Mouse (Mus musculus) neural tube, embryonic 15.5 days (tissue): ENCODE data around the gene Hoxc4. TPM values are rescaled to one million over a fixed set of nuclear protein-coding genes. Genes with fewer than 3 reads are reported as not detected.

Experiments
- ATAC-seq: fragments of 200-750 bp; cut with Nextera tagmentation; 2 replicates; pipeline ENCODE4 v1.8.0; 2017; ENCODE audit warnings: mild to moderate bottlenecking, moderate TSS enrichment, moderate library complexity; ENCODE audit not compliant: low FRiP score
- H3K27ac ChIP-seq: fragments of 300-500 bp; sonication (generic); replicated peaks from 2 replicates; pipeline ENCODE4 v1.5.1; 2015; ENCODE audit warnings: mild to moderate bottlenecking, inconsistent platforms
- H3K27me3 ChIP-seq: fragments of 300-500 bp; sonication (generic); replicated peaks from 2 replicates; pipeline ENCODE4 v1.6.1; 2015; ENCODE audit warnings: inconsistent platforms
- H3K36me3 ChIP-seq: fragments of 300-500 bp; sonication (generic); 2 replicates; pipeline ENCODE4 v1.6.1; 2015; ENCODE audit warnings: inconsistent platforms
- H3K4me1 ChIP-seq: fragments of 300-500 bp; sonication (generic); 2 replicates; pipeline ENCODE4 v1.6.1; 2015; ENCODE audit warnings: inconsistent platforms
- H3K4me2 ChIP-seq: fragments of 300-500 bp; sonication (generic); 2 replicates; pipeline ENCODE4 v1.6.1; 2015; ENCODE audit warnings: inconsistent platforms, mild to moderate bottlenecking, moderate library complexity
- H3K4me3 ChIP-seq: fragments of 300-500 bp; sonication (generic); replicated peaks from 2 replicates; pipeline ENCODE4 v1.5.1; 2015; ENCODE audit warnings: mild to moderate bottlenecking, inconsistent platforms
- H3K9ac ChIP-seq: fragments of 300-500 bp; sonication (generic); replicated peaks from 2 replicates; pipeline ENCODE4 v1.6.1; 2015; ENCODE audit warnings: mild to moderate bottlenecking, inconsistent platforms
- H3K9me3 ChIP-seq: fragments of 300-500 bp; sonication (generic); replicated peaks from 2 replicates; pipeline ENCODE4 v1.6.1; 2016; ENCODE audit warnings: inconsistent platforms
- WGBS: fragments of 180-500 bp; shearing (Covaris S2); methylation state at CpG from one replicate; pipeline ENCODE4 v1.1.7; 2015; ENCODE audit warnings: mixed read lengths; 5-methylcytosine and 5-hydroxymethylcytosine counted together
- polyA plus RNA-seq: library from polyadenylated mRNA; unstranded; fragments of >200 nt; fragmentation: Nextera tagmentation; extraction: Ambion mirVana; gene quantifications from 2 replicates; pipeline ENCODE4 v1.2.1, GENCODE M21; 2015

Hoxc4 gene
- polyA plus RNA-seq, 1 experiment from 2014 or later, result 48.6 TPM

DNA sequence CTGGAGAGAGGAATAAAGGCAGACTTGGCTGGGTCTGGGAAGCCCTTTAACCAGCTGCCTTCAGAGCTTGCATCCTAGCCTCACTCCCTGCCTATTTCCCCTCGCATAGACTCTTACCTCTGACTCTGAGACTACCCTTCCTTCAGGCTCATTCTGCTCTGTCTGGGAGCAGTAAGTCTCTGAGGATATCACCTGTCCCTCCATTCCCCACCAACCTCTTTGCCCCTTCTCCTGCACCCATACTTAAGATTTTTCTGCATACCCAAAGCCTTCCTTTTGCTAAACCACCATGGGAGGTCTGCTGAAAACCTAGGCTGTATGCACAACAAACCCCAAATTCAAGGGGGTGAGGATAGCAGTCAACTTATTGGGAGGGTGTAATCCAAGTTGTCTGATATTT is 38.8 kb upstream of the Hoxc4 start:
- Histone ChIP-seq H3K27me3 (peaks cover 14% of the 10 kb centered on the region; the same call in 1 of the 2 replicates), H3K9me3 (no peaks in the 10 kb centered on the region), H3K4me2 (peak overlapping the region; percentile 70), H3K9ac (peak overlapping the region; percentile 93), H3K36me3 (no peaks in the 10 kb centered on the region), H3K27ac (peak overlapping the region; percentile 95), H3K4me3 (peak overlapping the region; percentile 64), H3K4me1 (peaks cover 44% of the 10 kb centered on the region)
- 12% methylated on average over 1 of the region's 1 CpGs for WGBS
- no peak for ATAC-seq

DNA sequence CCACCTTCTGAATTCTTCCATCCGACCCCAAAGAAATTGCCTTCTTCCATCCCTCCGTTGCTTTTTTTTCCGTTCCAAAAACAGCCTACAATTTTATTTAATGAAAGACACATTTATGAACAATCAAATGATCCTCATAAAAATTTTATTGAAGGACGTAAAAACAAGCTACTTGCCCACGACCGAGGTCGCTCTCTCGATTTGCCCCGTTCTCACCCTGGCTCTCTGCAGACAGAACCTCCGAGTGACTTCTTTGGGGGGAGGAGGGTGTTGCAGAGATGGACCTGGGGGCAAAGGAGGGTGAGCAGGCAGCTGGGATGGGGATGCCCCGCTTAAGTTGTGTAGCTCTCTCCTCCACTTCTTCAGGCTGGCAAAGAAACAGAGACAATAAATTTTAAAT is 38.4 kb upstream of the Hoxc4 start:
- Histone ChIP-seq H3K27me3 (peaks cover 14% of the 10 kb centered on the region; the same call in 1 of the 2 replicates), H3K36me3 (no peaks in the 10 kb centered on the region)

DNA sequence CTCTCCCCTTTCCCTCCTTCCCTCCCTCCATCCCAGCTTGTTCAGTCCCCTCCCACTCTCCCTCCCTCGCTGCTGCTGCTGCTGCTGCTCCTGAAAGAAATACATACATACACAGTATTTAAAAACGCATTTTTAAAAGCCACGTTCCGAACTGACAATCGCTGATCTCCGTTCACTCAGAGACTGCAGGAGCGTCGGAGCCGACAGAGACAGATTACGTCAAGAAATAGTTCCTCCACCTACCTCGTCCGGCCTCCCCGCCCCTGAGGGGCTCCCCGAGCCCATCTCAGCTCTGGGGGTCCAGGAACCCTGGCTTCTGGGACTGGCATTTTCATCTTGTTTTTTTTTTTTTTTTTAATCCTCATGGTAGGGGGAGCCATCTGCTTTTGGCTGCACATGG is 37.8 kb upstream of the Hoxc4 start:
- under 1% methylated on average over 14 of the region's 14 CpGs for WGBS
- Histone ChIP-seq H3K9ac (peak overlapping the region; percentile 93), H3K27me3 (peaks cover 16% of the 10 kb centered on the region; the same call in 1 of the 2 replicates), H3K9me3 (no peaks in the 10 kb centered on the region), H3K4me1 (peaks cover 52% of the 10 kb centered on the region), H3K4me3 (peak overlapping the region; percentile 64), H3K27ac (peak overlapping the region; percentile 95), H3K4me2 (peak overlapping the region; percentile 70), H3K36me3 (no peaks in the 10 kb centered on the region)
- ATAC-seq, result no peak

More for the DNA sequence above, 38.4 kb upstream of the Hoxc4 start:
- no peak for ATAC-seq
- 3% methylated on average over 11 of the region's 11 CpGs for WGBS
- Histone ChIP-seq H3K4me2 (peak overlapping the region; percentile 70), H3K9me3 (no peaks in the 10 kb centered on the region), H3K4me3 (peak overlapping the region; percentile 64), H3K27ac (peak overlapping the region; percentile 95), H3K4me1 (peaks cover 46% of the 10 kb centered on the region), H3K9ac (peak overlapping the region; percentile 93)

DNA sequence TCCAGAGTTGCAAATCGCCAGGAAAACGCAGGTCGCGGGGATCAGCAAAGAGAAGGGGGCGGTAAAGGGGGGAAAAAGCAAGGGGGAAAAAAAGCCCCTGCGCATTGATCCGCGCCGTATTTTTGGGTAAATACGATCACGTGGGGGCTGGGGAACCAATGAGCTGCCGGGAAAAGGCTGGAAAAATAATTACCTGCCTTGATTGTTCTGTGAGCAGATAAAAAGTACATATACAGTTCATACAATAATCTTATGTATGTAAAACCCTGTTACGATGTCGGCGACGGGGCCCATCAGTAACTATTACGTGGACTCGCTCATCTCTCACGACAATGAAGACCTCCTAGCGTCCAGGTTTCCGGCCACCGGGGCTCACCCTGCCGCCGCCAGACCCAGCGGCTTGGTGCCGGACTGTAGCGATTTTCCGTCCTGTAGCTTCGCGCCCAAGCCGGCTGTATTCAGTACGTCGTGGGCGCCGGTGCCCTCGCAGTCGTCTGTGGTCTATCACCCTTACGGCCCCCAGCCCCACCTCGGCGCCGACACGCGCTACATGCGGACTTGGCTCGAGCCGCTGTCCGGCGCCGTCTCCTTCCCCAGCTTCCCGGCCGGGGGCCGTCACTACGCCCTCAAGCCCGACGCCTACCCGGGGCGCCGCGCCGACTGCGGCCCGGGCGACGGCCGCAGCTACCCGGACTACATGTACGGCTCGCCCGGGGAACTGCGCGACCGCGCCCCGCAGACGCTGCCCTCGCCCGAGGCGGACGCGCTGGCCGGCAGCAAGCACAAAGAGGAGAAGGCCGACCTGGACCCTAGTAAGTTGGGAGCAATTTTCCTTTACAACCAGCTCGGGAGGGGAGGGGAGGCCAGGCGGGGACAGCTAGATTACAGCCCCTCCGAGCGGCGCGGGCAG is 37.1 kb upstream of the Hoxc4 start:
- WGBS, result under 1% methylated on average over 88 of the region's 88 CpGs
- Histone ChIP-seq H3K27ac (peak overlapping the region; percentile 95), H3K4me1 (peaks cover 59% of the 10 kb centered on the region), H3K36me3 (no peaks in the 10 kb centered on the region), H3K4me2 (peak overlapping the region; percentile 70), H3K9me3 (no peaks in the 10 kb centered on the region), H3K4me3 (peak overlapping the region; percentile 64), H3K27me3 (peaks cover 16% of the 10 kb centered on the region; the same call in 1 of the 2 replicates), H3K9ac (peak overlapping the region; percentile 93)
- 0 out of 2 replicates have a peak, but pooled peaks have one; percentile 10 for ATAC-seq

DNA sequence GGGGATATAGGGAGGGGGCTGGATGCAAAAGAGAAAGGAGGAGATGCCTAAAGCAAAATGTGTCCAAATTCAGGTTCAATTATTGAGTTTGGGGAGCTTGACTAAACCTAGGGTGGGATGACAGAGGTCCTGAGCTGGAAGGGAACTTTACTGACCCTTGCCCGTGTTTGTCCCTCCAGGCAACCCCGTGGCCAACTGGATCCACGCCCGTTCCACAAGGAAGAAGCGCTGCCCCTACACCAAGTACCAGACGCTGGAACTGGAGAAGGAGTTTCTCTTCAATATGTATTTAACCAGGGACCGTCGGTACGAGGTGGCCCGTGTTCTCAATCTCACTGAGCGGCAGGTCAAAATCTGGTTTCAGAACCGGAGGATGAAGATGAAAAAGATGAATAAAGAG is 35.0 kb upstream of the Hoxc4 start:
- H3K27ac ChIP-seq, result peak overlapping the region; percentile 76
- no peak for ATAC-seq
- H3K36me3 ChIP-seq, result no peaks in the 10 kb centered on the region
- peak overlapping the region; percentile 58 for H3K9ac ChIP-seq
- H3K9me3 ChIP-seq, result no peaks in the 10 kb centered on the region
- H3K4me2 ChIP-seq, result peak overlapping the region; percentile 70
- peaks cover 72% of the 10 kb centered on the region for H3K4me1 ChIP-seq
- WGBS, result 3% methylated on average over 12 of the region's 12 CpGs
- H3K4me3 ChIP-seq, result peak overlapping the region; percentile 64
- H3K27me3 ChIP-seq, result peaks cover 8% of the 10 kb centered on the region; the same call in 1 of the 2 replicates

DNA sequence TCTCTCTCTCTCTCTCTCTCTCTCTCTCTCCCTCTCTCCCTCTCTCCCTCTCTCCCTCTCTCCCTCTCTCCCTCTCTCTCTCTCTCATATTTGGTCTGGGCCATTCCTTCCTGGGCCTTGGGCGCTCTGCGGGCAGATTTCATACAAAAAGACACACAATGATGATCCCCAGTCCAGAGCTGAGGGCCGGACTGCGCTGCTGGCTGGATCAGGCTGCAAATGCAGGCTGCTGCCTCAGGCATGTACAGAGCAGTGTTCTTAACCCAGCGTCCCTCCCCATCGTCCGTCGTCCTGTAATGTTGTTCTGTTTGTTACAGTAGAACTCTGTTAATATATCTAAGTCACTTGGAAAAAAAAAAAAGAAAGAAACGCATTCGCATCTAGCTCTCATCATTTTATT is 34.2 kb upstream of the Hoxc4 start:
- no peaks in the 10 kb centered on the region for H3K9me3 ChIP-seq
- H3K4me2 ChIP-seq, result peak overlapping the region; percentile 70
- WGBS, result 3% methylated on average over 10 of the region's 10 CpGs
- H3K27me3 ChIP-seq, result peaks cover 2% of the 10 kb centered on the region; the same call in 1 of the 2 replicates
- H3K36me3 ChIP-seq, result no peaks in the 10 kb centered on the region
- peaks cover 76% of the 10 kb centered on the region for H3K4me1 ChIP-seq
- no peak for ATAC-seq
- peak overlapping the region; percentile 64 for H3K4me3 ChIP-seq
- peak overlapping the region; percentile 58 for H3K9ac ChIP-seq
- H3K27ac ChIP-seq, result peak overlapping the region; percentile 75

DNA sequence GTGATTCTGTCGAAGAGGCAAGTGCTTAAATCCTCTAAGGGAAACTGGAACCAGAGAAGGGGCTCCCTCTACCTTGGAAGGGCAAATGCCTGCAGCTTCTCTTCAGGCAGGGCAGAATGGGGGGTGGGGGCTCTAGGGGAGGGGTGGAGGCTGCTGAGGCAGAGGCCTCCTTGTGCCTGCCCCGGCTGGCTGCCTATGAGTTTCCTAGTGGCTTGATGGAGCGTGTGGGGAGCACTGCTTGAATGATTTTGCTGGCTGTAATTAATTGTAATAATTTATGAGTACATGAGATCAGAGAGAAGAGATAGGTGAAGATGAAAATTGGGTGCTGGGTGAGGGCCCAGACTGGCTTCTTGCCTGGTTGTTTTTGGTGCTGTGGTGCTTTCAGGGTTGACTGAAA is 33.8 kb upstream of the Hoxc4 start:
- Histone ChIP-seq H3K27me3 (peaks cover 2% of the 10 kb centered on the region; the same call in 1 of the 2 replicates), H3K4me3 (peak overlapping the region; percentile 64)

DNA sequence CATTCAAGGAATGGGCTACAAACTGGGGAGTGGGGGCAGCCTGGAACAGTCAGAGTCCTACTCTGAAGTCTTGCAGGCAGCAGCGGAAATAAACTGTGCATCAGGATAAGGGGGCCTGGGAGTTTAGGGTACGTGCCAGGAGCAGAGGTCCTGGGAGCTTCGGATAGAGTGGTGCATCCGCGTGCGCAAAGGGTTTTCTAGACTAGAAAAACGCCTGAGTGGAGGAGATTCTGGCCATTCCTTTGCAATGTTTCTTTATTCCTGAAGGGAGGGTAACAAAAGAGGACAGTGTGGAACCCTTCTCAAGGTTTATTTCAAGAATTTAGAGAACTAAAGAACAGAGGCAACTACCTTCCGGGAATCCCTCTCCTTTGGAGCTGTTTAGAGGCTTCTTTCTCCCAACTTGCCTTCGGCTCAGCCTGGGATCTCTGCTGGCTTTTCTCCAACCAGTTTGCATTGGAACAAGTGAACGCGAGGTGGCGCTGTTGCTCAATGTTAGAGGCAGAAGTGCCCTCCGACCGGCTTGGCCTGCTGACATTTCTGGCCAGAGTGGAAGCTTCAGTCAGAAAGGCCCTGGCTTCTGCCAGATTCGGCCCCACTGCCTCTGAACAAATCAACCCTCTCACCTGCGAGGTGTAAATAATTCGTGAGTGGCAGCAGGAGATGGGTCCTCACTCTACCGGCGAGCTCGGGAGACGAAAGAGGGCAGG is 31.5 kb upstream of the Hoxc4 start:
- Histone ChIP-seq H3K36me3 (no peaks in the 10 kb centered on the region), H3K27me3 (peaks cover 2% of the 10 kb centered on the region; the same call in 1 of the 2 replicates), H3K9ac (peak overlapping the region; percentile 30; the same call in 1 of the 2 replicates), H3K4me3 (peak overlapping the region; percentile 19), H3K27ac (peak overlapping the region; percentile 75), H3K9me3 (no peaks in the 10 kb centered on the region), H3K4me2 (peak overlapping the region; percentile 70), H3K4me1 (peaks cover 91% of the 10 kb centered on the region)
- peak; percentile 32; the same call in 1 of the 2 replicates for ATAC-seq
- WGBS, result 3% methylated on average over 21 of the region's 21 CpGs

More for the DNA sequence above, 33.8 kb upstream of the Hoxc4 start:
- Histone ChIP-seq H3K9ac (peak overlapping the region; percentile 58), H3K4me1 (peaks cover 76% of the 10 kb centered on the region), H3K36me3 (no peaks in the 10 kb centered on the region), H3K27ac (peak overlapping the region; percentile 75), H3K9me3 (no peaks in the 10 kb centered on the region), H3K4me2 (peak overlapping the region; percentile 70)
- no peak for ATAC-seq
- WGBS, result 10% methylated on average over 3 of the region's 3 CpGs

DNA sequence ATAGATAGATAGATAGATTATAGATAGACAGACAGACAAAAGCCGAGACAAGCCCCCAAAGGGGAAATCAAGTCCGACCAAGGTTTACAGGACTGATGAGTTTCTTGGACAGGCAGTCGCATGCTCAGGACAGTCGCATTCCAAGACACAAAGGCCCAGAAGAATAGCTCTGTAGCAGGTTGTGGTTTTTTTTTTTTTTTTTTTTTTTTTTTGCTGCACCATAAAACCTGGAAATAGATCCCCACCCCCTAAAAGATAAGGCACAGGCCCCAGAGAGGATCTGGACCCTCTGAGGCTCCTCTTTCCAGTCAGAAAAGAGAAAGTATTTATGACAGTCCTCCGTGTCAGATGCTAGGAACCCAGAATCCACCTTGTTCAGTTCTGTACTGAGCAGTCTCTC is 30.7 kb upstream of the Hoxc4 start:
- H3K27me3 ChIP-seq, result peaks cover 2% of the 10 kb centered on the region; the same call in 1 of the 2 replicates
- peak overlapping the region; percentile 19; the same call in 1 of the 2 replicates for H3K4me3 ChIP-seq
- ATAC-seq, result no peak
- peaks cover 92% of the 10 kb centered on the region for H3K4me1 ChIP-seq
- no peaks in the 10 kb centered on the region for H3K36me3 ChIP-seq
- no peaks in the 10 kb centered on the region for H3K9me3 ChIP-seq
- H3K27ac ChIP-seq, result peak overlapping the region; percentile 75; the same call in 1 of the 2 replicates
- H3K4me2 ChIP-seq, result peak overlapping the region; percentile 70
- 31% methylated on average over 5 of the region's 5 CpGs for WGBS
- 0 out of 2 replicates have a peak overlapping the region, but pooled peaks have one; percentile 30 for H3K9ac ChIP-seq

DNA sequence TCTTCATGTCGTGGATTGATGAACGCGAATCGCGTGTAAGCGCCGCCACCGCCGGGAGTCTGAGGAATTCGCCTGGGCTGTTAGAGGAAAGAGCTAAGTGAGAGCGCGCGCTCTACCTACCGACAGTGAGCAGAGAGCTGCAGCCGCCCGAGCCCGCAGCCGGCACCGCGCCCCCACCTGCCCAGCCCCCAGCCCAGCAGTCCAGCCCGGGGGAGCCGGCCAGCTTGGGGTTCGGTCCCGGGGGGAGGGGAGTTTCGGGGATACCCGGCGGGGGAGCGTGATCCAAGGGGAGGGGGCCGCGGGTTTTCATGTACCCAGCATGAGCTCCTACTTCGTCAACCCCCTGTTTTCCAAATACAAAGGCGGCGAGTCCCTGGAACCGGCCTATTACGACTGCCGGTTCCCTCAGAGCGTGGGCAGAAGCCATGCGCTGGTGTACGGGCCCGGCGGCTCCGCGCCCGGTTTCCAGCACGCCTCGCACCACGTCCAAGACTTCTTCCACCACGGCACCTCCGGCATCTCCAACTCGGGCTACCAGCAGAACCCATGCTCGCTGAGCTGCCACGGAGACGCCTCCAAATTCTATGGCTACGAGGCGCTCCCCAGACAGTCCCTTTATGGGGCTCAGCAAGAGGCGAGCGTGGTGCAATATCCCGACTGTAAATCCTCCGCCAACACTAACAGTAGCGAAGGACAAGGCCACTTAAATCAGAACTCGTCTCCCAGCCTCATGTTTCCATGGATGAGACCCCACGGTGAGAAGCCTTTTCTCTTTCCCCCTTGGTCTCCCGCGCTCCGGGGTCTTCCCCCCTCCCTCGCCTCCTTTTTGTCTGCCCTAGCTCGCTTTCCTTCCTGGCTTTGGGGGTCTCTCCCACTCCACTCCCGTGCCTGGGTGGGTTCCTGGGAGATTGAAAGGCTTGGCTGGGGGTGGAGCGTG is 28.0 kb upstream of the Hoxc4 start, which contains the start of gene Hoxc8:
TSS of gene Hoxc8 (plus strand) at position 147 of the 937 bp plus-strand sequence.
- H3K36me3 ChIP-seq, result no peaks in the 10 kb centered on the region
- 2% methylated on average over 66 of the region's 69 CpGs for WGBS
- peak within 1 kb of the TSS; percentile 89 for H3K27ac ChIP-seq
- H3K4me3 ChIP-seq, result peak within 1 kb of the TSS; percentile 52
- H3K4me2 ChIP-seq, result peak within 1 kb of the TSS; percentile 82
- peak within 1 kb of the TSS; percentile 64 for H3K9ac ChIP-seq
- peak; percentile 57 for ATAC-seq
- no peaks in the 10 kb centered on the region for H3K9me3 ChIP-seq
- H3K27me3 ChIP-seq, result peaks cover 2% of the 10 kb centered on the region; the same call in 1 of the 2 replicates
- peaks cover 85% of the 10 kb centered on the region for H3K4me1 ChIP-seq
